Mouse (Mus musculus): Measurements from ENCODE around the gene 4930524B15Rik. TPM values are rescaled to one million over a fixed set of nuclear protein-coding genes. Genes with fewer than 3 reads are reported as not detected.
A peak's percentile ranks its signal among the peaks of the same experiment; 100 is the strongest.
"Not testable (repeated sequence)": the region's sequence is repeated elsewhere in the genome, so short reads cannot be mapped to it uniquely, and the experiment has no call there.

4930524B15Rik gene
- polyA plus RNA-seq, 1 experiment from 2014 or later = not detected

DNA sequence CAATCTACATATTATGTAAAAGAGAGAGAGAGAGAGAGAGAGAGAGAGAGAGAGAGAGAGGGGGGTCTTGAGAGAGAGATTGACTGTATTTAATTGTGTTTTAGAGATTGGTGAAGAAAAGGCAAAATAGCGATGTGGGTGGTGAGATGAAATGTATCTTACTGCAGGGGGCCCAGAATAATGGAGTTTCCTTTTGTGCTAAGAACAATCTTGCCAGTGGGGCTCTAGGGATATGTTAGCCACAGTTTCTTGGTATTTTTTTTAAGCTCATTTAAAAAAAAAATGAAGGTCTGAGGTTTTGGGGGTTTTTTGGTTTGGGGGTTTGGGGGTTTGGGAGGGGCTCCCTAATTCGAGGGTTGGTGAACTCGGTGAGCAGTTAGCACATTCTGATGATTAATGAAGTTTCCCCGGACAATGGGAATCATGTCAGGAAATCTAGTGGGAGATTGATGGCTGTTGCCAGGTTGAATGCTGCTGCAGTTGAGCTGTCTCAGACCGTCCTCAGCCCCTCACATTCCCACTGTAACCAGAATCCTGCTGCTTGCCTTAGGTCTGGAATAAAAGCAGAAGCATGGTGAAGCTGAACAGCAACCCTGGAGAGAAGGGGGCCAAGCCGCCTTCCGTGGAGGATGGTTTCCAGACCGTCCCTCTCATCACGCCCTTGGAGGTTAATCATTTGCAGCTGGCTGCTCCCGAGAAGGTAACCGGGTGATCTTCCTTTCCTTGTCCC, 36.0 kb downstream of the 4930524B15Rik start:
- H3K9me3 ChIP-seq = no peaks in the 10 kb centered on the region
- peaks cover 4% of the 10 kb centered on the region for H3K4me1 ChIP-seq (replicated peaks)
- no peak overlapping the region for H3K27ac ChIP-seq
- no peaks in the 10 kb centered on the region for H3K36me3 ChIP-seq
- peak overlapping the region; percentile 17; the same call in 1 of the 2 replicates for H3K4me2 ChIP-seq (replicated peaks)
- 4% methylated on average over 11 of the region's 11 CpGs for WGBS
- no peak overlapping the region for H3K9ac ChIP-seq
- H3K4me3 ChIP-seq (replicated peaks) = no peak overlapping the region
- no peaks in the 10 kb centered on the region for H3K27me3 ChIP-seq (replicated peaks)
- no peak for ATAC-seq

- Histone ChIP-seq H3K27me3 (replicated peaks) (no peaks in the 10 kb centered on the region), H3K27ac (no peak overlapping the region), H3K9me3 (no peaks in the 10 kb centered on the region), H3K9ac (no peak overlapping the region), H3K36me3 (no peaks in the 10 kb centered on the region), H3K4me3 (replicated peaks) (no peak overlapping the region), H3K4me2 (replicated peaks) (0 out of 2 replicates have a peak overlapping the region, but pooled peaks have one; percentile 3), H3K4me1 (replicated peaks) (peaks cover 4% of the 10 kb centered on the region)
- 8% methylated on average over 5 of the region's 5 CpGs for WGBS
- 0 out of 2 replicates have a peak, but pooled peaks have one; percentile 21 for ATAC-seq
These were observed 37.3 kb downstream of the 4930524B15Rik start for GRCm38 (mm10) chr11:32002670-32003072.

DNA sequence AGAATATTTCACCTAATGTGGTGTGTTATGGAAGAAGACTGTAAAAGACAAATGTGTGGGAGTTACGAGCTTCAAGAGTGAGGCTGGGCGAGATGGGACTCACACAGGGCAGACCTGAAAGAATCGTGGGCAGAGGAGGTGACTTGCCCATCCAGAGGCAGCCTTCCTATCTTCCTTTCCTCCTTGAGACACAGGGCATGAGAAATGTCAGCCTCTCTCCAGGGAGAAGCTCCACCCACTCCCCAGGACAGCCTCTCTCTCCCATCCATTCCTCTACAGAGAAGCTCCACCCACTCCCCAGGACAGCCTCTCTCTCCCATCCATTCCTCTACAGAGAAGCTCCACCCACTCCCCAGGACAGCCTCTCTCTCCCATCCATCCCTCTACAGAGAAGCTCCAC, 42.7 kb downstream of the 4930524B15Rik start:
- not testable (repeated sequence) for H3K27ac ChIP-seq; ATAC-seq; H3K36me3 ChIP-seq; H3K4me2 ChIP-seq (replicated peaks); H3K9me3 ChIP-seq; H3K4me3 ChIP-seq (replicated peaks); H3K27me3 ChIP-seq (replicated peaks); H3K4me1 ChIP-seq (replicated peaks); H3K9ac ChIP-seq
- 82% methylated on average over 3 of the region's 3 CpGs for WGBS

GRCm38 (mm10) chr11:32008852-32009251, 43.5 kb downstream of the 4930524B15Rik start:
- 86% methylated on average over 3 of the region's 3 CpGs for WGBS
- Histone ChIP-seq H3K4me2 (replicated peaks) (no peak overlapping the region), H3K9ac (no peak overlapping the region), H3K4me3 (replicated peaks) (no peak overlapping the region), H3K36me3 (no peaks in the 10 kb centered on the region), H3K4me1 (replicated peaks) (0 out of 2 replicates have a peak, but pooled peaks cover 3% of the 10 kb centered on the region), H3K27me3 (replicated peaks) (no peaks in the 10 kb centered on the region), H3K27ac (no peak overlapping the region), H3K9me3 (no peaks in the 10 kb centered on the region)
- ATAC-seq = no peak

GRCm38 (mm10) chr11:32009961-32010662, 44.7 kb downstream of the 4930524B15Rik start:
- no peak for ATAC-seq
- 0 out of 2 replicates have a peak, but pooled peaks cover 3% of the 10 kb centered on the region for H3K4me1 ChIP-seq (replicated peaks)
- H3K36me3 ChIP-seq = no peaks in the 10 kb centered on the region
- no peak overlapping the region for H3K4me3 ChIP-seq (replicated peaks)
- no peak overlapping the region for H3K9ac ChIP-seq
- no peak overlapping the region for H3K4me2 ChIP-seq (replicated peaks)
- H3K9me3 ChIP-seq = no peaks in the 10 kb centered on the region
- H3K27me3 ChIP-seq (replicated peaks) = no peaks in the 10 kb centered on the region
- 33% methylated on average over 13 of the region's 13 CpGs for WGBS
- no peak overlapping the region for H3K27ac ChIP-seq

GRCm38 (mm10) chr11:32010663-32010970, 45.2 kb downstream of the 4930524B15Rik start:
- Histone ChIP-seq H3K9me3 (no peaks in the 10 kb centered on the region), H3K4me3 (replicated peaks) (no peak overlapping the region), H3K27me3 (replicated peaks) (no peaks in the 10 kb centered on the region), H3K36me3 (no peaks in the 10 kb centered on the region), H3K4me1 (replicated peaks) (0 out of 2 replicates have a peak, but pooled peaks cover 3% of the 10 kb centered on the region), H3K27ac (no peak overlapping the region), H3K4me2 (replicated peaks) (no peak overlapping the region), H3K9ac (no peak overlapping the region)
- ATAC-seq = no peak
- WGBS = 63% methylated on average over 5 of the region's 5 CpGs

GRCm38 (mm10) chr11:32011867-32012603, 46.6 kb downstream of the 4930524B15Rik start:
- 59% methylated on average over 9 of the region's 9 CpGs for WGBS
- ATAC-seq = no peak
- H3K27ac ChIP-seq = no peak overlapping the region

DNA sequence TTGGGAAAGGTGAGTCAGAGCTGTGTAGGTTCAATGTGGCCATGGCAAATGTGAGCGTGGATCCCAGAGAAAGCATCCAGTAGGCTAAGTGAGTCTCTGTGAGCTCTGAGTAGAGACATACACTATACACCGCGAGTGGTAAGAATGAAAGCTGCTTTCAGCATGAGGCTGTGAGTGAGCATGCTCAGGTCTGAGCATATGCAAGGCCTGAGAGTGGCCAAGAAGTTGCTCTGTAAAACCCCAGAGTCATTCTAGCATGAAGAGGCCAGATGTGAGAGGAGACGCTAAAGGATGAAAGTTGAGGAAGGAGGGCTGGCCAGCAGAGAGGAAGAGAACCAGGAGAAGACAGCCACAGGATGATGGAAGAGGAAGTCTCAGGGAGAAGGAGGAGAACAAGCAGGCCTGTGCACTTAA, 47.6 kb downstream of the 4930524B15Rik start:
- no peak overlapping the region for H3K27ac ChIP-seq
- no peak overlapping the region for H3K4me3 ChIP-seq (replicated peaks)
- H3K4me2 ChIP-seq (replicated peaks) = no peak overlapping the region
- 84% methylated on average over 4 of the region's 4 CpGs for WGBS
- no peaks in the 10 kb centered on the region for H3K27me3 ChIP-seq (replicated peaks)
- H3K36me3 ChIP-seq = no peaks in the 10 kb centered on the region
- no peaks in the 10 kb centered on the region for H3K9me3 ChIP-seq
- H3K4me1 ChIP-seq (replicated peaks) = 0 out of 2 replicates have a peak, but pooled peaks cover 3% of the 10 kb centered on the region
- ATAC-seq = no peak
- H3K9ac ChIP-seq = no peak overlapping the region

More at GRCm38 (mm10) chr11:32011867-32012603, 46.6 kb downstream of the 4930524B15Rik start:
- H3K4me3 ChIP-seq (replicated peaks) = no peak overlapping the region
- H3K9ac ChIP-seq = no peak overlapping the region
- H3K4me2 ChIP-seq (replicated peaks) = no peak overlapping the region
- no peaks in the 10 kb centered on the region for H3K27me3 ChIP-seq (replicated peaks)
- H3K9me3 ChIP-seq = no peaks in the 10 kb centered on the region
- no peaks in the 10 kb centered on the region for H3K36me3 ChIP-seq
- 0 out of 2 replicates have a peak, but pooled peaks cover 3% of the 10 kb centered on the region for H3K4me1 ChIP-seq (replicated peaks)

DNA sequence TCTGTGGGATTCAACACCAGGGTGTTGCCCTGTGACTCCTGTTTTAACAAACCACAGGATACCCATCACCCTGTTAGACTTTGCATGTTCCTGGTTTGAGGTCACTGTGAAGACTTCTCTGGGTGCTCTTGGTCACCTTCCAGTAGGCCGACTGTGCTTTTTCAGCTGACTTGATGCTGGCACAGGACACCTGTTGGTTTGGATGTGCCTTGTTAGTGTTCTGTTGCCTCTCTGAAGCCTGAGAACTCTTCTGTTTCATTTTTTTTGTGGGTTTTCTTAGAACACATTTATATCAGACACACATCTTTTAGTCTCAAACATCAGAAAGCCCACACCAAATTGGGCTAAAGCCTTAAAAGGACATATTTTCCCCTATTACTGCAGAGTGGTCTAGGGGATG, 48.2 kb downstream of the 4930524B15Rik start:
- no peak overlapping the region for H3K9ac ChIP-seq
- no peak overlapping the region for H3K27ac ChIP-seq
- ATAC-seq = no peak
- no peaks in the 10 kb centered on the region for H3K27me3 ChIP-seq (replicated peaks)
- no peak overlapping the region for H3K4me3 ChIP-seq (replicated peaks)
- H3K36me3 ChIP-seq = no peaks in the 10 kb centered on the region
- no peak overlapping the region for H3K4me2 ChIP-seq (replicated peaks)
- WGBS = 77% methylated on average over 1 of the region's 1 CpGs
- H3K4me1 ChIP-seq (replicated peaks) = 0 out of 2 replicates have a peak, but pooled peaks cover 3% of the 10 kb centered on the region
- H3K9me3 ChIP-seq = no peaks in the 10 kb centered on the region

- Histone ChIP-seq H3K9ac (no peak overlapping the region), H3K4me2 (replicated peaks) (no peak overlapping the region), H3K4me3 (replicated peaks) (no peak overlapping the region), H3K4me1 (replicated peaks) (no peaks in the 10 kb centered on the region), H3K27ac (no peak overlapping the region), H3K9me3 (no peaks in the 10 kb centered on the region), H3K27me3 (replicated peaks) (no peaks in the 10 kb centered on the region), H3K36me3 (no peaks in the 10 kb centered on the region)
- ATAC-seq = no peak
- WGBS = 48% methylated on average over 4 of the region's 4 CpGs
These were observed 52.8 kb downstream of the 4930524B15Rik start for GRCm38 (mm10) chr11:32018201-32018600.

- Histone ChIP-seq H3K27me3 (replicated peaks) (no peaks in the 10 kb centered on the region), H3K9ac (no peak overlapping the region), H3K4me3 (replicated peaks) (no peak overlapping the region), H3K9me3 (no peaks in the 10 kb centered on the region), H3K36me3 (no peaks in the 10 kb centered on the region), H3K4me2 (replicated peaks) (no peak overlapping the region), H3K4me1 (replicated peaks) (no peaks in the 10 kb centered on the region), H3K27ac (no peak overlapping the region)
- no peak for ATAC-seq
- 38% methylated on average over 8 of the region's 8 CpGs for WGBS
These were observed 54.9 kb downstream of the 4930524B15Rik start for GRCm38 (mm10) chr11:32020031-32020965.
